Mouse (Mus musculus): ENCODE measurements at regions not wholly inside any gene's neighbourhood (a gene's known extent, or its start where the extent isn't known, plus 50 kb on each side); places are given as distances from the start of the nearest gene placed in this dataset.
"Not testable (repeated sequence)": the region's sequence is repeated elsewhere in the genome, so short reads cannot be mapped to it uniquely, and the experiment has no call there.

- no peak for TF ChIP-seq EP300 (IDR thresholded peaks at IDR 0.05; ENCODE audit: insufficient read depth, low read depth, low read length)
- TF ChIP-seq POLR2A (IDR thresholded peaks at IDR 0.05; ENCODE audit: insufficient read depth, low read depth, low read length): no peak
- TF ChIP-seq CTCF (IDR thresholded peaks at IDR 0.05): no peak
- Histone ChIP-seq H3K27ac (no peak overlapping the region), H3K27me3 (ENCODE audit: control insufficient read depth, insufficient read depth, low read length) (no peaks in the 10 kb centered on the region), H3K36me3 (ENCODE audit: control insufficient read depth, insufficient read depth, low read length) (no peaks in the 10 kb centered on the region), H3K79me2 (replicated peaks; ENCODE audit: control insufficient read depth, insufficient read depth, low read length) (no peaks in the 10 kb centered on the region), H3K4me1 (ENCODE audit: control insufficient read depth, insufficient read depth, low read length) (peaks cover 3% of the 10 kb centered on the region; the same call in 1 of the 2 replicates), H3K9ac (ENCODE audit: low read depth, low read length) (no peak overlapping the region), H3K4me3 (no peak overlapping the region)
- intact Hi-C loops (cut with DNase I): no loop called here
- no peak for DNase-seq
- WGBS: 61% methylated on average over 1 of the region's 1 CpGs
Observed at GRCm38 (mm10) chr9:14072950-14073349, 201.9 kb upstream of the Sesn3 start.

GRCm38 (mm10) chr9:14074273-14074672 is 200.6 kb upstream of the Sesn3 start:
- TF ChIP-seq POLR2A (IDR thresholded peaks at IDR 0.05; ENCODE audit: insufficient read depth, low read depth, low read length): no peak
- TF ChIP-seq EP300 (IDR thresholded peaks at IDR 0.05; ENCODE audit: insufficient read depth, low read depth, low read length): no peak
- no peak for TF ChIP-seq CTCF (IDR thresholded peaks at IDR 0.05)
- H3K27ac ChIP-seq: no peak overlapping the region
- peaks cover 3% of the 10 kb centered on the region; the same call in 1 of the 2 replicates for H3K4me1 ChIP-seq (ENCODE audit: control insufficient read depth, insufficient read depth, low read length)
- WGBS: 41% methylated on average over 6 of the region's 6 CpGs
- H3K36me3 ChIP-seq (ENCODE audit: control insufficient read depth, insufficient read depth, low read length): no peaks in the 10 kb centered on the region
- no peak overlapping the region for H3K9ac ChIP-seq (ENCODE audit: low read depth, low read length)
- intact Hi-C loops (cut with DNase I): no loop called here
- no peaks in the 10 kb centered on the region for H3K27me3 ChIP-seq (ENCODE audit: control insufficient read depth, insufficient read depth, low read length)
- no peak overlapping the region for H3K4me3 ChIP-seq
- H3K79me2 ChIP-seq (replicated peaks; ENCODE audit: control insufficient read depth, insufficient read depth, low read length): no peaks in the 10 kb centered on the region
- DNase-seq: no peak

- H3K27ac ChIP-seq; intact Hi-C loops (cut with DNase I); H3K9ac ChIP-seq (ENCODE audit: low read depth, low read length); H3K36me3 ChIP-seq (ENCODE audit: control insufficient read depth, insufficient read depth, low read length); H3K4me3 ChIP-seq; H3K4me1 ChIP-seq (ENCODE audit: control insufficient read depth, insufficient read depth, low read length); H3K79me2 ChIP-seq (replicated peaks; ENCODE audit: control insufficient read depth, insufficient read depth, low read length); DNase-seq; H3K27me3 ChIP-seq (ENCODE audit: control insufficient read depth, insufficient read depth, low read length): not testable (repeated sequence)
Observed at GRCm38 (mm10) chr9:14074866-14075265, 200.0 kb upstream of the Sesn3 start.

GRCm38 (mm10) chr9:14075452-14075851 is 199.4 kb upstream of the Sesn3 start:
- peak; percentile 51 to 72 for DNase-seq
- no peak for TF ChIP-seq EP300 (IDR thresholded peaks at IDR 0.05; ENCODE audit: insufficient read depth, low read depth, low read length)
- TF ChIP-seq POLR2A (IDR thresholded peaks at IDR 0.05; ENCODE audit: insufficient read depth, low read depth, low read length): no peak
- peak; percentile 24; the same call in 1 of the 2 replicates for TF ChIP-seq CTCF (IDR thresholded peaks at IDR 0.05)
- Histone ChIP-seq H3K27ac (no peak overlapping the region), H3K4me3 (no peak overlapping the region), H3K27me3 (ENCODE audit: control insufficient read depth, insufficient read depth, low read length) (no peaks in the 10 kb centered on the region), H3K9ac (ENCODE audit: low read depth, low read length) (no peak overlapping the region), H3K4me1 (ENCODE audit: control insufficient read depth, insufficient read depth, low read length) (peaks cover 3% of the 10 kb centered on the region; the same call in 1 of the 2 replicates), H3K36me3 (ENCODE audit: control insufficient read depth, insufficient read depth, low read length) (no peaks in the 10 kb centered on the region), H3K79me2 (replicated peaks; ENCODE audit: control insufficient read depth, insufficient read depth, low read length) (no peaks in the 10 kb centered on the region)
- WGBS: 21% methylated on average over 4 of the region's 4 CpGs
- intact Hi-C loops (cut with DNase I): no loop called here

- Histone ChIP-seq H3K9ac (ENCODE audit: low read depth, low read length) (no peak overlapping the region), H3K27ac (no peak overlapping the region), H3K4me3 (no peak overlapping the region), H3K27me3 (ENCODE audit: control insufficient read depth, insufficient read depth, low read length) (no peaks in the 10 kb centered on the region), H3K79me2 (replicated peaks; ENCODE audit: control insufficient read depth, insufficient read depth, low read length) (no peaks in the 10 kb centered on the region), H3K36me3 (ENCODE audit: control insufficient read depth, insufficient read depth, low read length) (no peaks in the 10 kb centered on the region), H3K4me1 (ENCODE audit: control insufficient read depth, insufficient read depth, low read length) (peaks cover 3% of the 10 kb centered on the region; the same call in 1 of the 2 replicates)
- intact Hi-C loops (cut with DNase I): no loop called here
- no peak for DNase-seq
- WGBS: 93% methylated on average over 1 of the region's 1 CpGs
- TF ChIP-seq CTCF (IDR thresholded peaks at IDR 0.05) (no peak), POLR2A (IDR thresholded peaks at IDR 0.05; ENCODE audit: insufficient read depth, low read depth, low read length) (no peak), EP300 (IDR thresholded peaks at IDR 0.05; ENCODE audit: insufficient read depth, low read depth, low read length) (no peak)
Observed at GRCm38 (mm10) chr9:14075868-14076267, 199.0 kb upstream of the Sesn3 start.

- 52% methylated on average over 5 of the region's 5 CpGs for WGBS
- intact Hi-C loops (cut with DNase I): no loop called here
Observed at GRCm38 (mm10) chr9:14076728-14077127, 198.1 kb upstream of the Sesn3 start.

More at GRCm38 (mm10) chr9:14076728-14077127, 198.1 kb upstream of the Sesn3 start:
- no peaks in the 10 kb centered on the region for H3K36me3 ChIP-seq (ENCODE audit: control insufficient read depth, insufficient read depth, low read length)
- no peak for DNase-seq
- H3K27me3 ChIP-seq (ENCODE audit: control insufficient read depth, insufficient read depth, low read length): no peaks in the 10 kb centered on the region
- H3K4me3 ChIP-seq: no peak overlapping the region
- no peak overlapping the region for H3K27ac ChIP-seq
- peaks cover 3% of the 10 kb centered on the region; the same call in 1 of the 2 replicates for H3K4me1 ChIP-seq (ENCODE audit: control insufficient read depth, insufficient read depth, low read length)
- no peak overlapping the region for H3K9ac ChIP-seq (ENCODE audit: low read depth, low read length)
- no peaks in the 10 kb centered on the region for H3K79me2 ChIP-seq (replicated peaks; ENCODE audit: control insufficient read depth, insufficient read depth, low read length)
- TF ChIP-seq POLR2A (IDR thresholded peaks at IDR 0.05; ENCODE audit: insufficient read depth, low read depth, low read length) (no peak), CTCF (IDR thresholded peaks at IDR 0.05) (no peak), EP300 (IDR thresholded peaks at IDR 0.05; ENCODE audit: insufficient read depth, low read depth, low read length) (no peak)

All from heart, adult 2 months (tissue).